Mouse (Mus musculus) cerebellum, adult 2 months (tissue): ENCODE results near the gene Hectd1.

Source experiments
- CTCF ChIP-seq: fragments of 200-500 bp; IDR thresholded peaks from 2 replicates; pipeline ENCODE4 v1.5.1; 2011; ENCODE audit warnings: low read depth, mild to moderate bottlenecking, control low read depth, low read length, moderate library complexity, borderline replicate concordance; ENCODE audit not compliant: insufficient read depth
- POLR2A ChIP-seq: fragments of 200-500 bp; IDR thresholded peaks from 2 replicates; pipeline ENCODE4 v1.6.1; 2011; ENCODE audit warnings: low read length, control low read depth, borderline replicate concordance; ENCODE audit not compliant: insufficient read depth

GRCm38 (mm10) chr12:51768702-51769101 is 60.6 kb downstream of the Hectd1 start:
- no peak for TF ChIP-seq POLR2A
- TF ChIP-seq CTCF, result no peak
